Comparison of ENCODE assay signal across 12 mouse cellular contexts in the genomic region with DNA sequence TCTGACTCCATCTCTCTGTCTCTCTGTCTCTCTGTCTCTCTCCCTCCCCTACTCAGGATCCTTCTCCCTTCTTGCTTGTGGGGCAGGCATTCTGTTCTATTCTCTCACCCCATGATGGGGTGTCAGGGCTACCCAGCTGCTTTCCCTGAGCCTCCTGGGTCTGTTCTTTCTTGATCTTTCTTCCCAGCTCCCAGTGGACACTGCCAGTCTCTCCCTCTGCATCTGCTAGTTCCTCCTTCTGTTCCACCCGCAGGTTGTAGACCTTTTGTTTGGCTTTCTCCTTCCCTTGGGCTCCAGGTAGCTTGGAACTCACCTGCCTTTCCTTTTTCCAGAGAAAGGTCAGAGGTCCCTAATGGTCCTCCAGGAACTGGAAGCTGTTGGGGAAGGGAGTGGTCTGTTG. TPM values are rescaled to one million over a fixed set of nuclear protein-coding genes. Genes with fewer than 3 reads are reported as not detected.
DNase-seq lines count a peak whose midpoint lies in the region; ATAC-seq and TF ChIP-seq lines count a peak whose summit lies in the region.
"Had no signal": no experiment of that assay in that cellular context is flagged by ENCODE, and none has a peak within 500 bp of the region (broad histone marks: within the 10 kb centered on the region; RNA-seq: fewer than 3 reads in every experiment).

No protein-coding gene starts in this region.

- H3K27ac ChIP-seq in heart, embryonic 14.5 days (replicated peaks in 1 of 2; ENCODE audit: control insufficient read depth in 1 of 2, insufficient read depth in 1 of 2, low read depth in 2 of 2, low read length in 2 of 2) = peak overlapping the region in 1 of 2 experiments; percentile 35; a peak in 1 of 4 replicates
- H3K27ac ChIP-seq in embryonic facial prominence, embryonic 11.5 days (replicated peaks; ENCODE audit: low read depth, low read length) = 0 out of 2 replicates have a peak overlapping the region, but pooled peaks have one; percentile 52
- H3K27ac ChIP-seq in hindbrain, postnatal 0 days = peak overlapping the region; percentile 41; the same call in 1 of the 2 replicates
- H3K27ac ChIP-seq in midbrain, embryonic 14.5 days (replicated peaks; ENCODE audit: low read depth, low read length) = peak overlapping the region; percentile 47

- no peak for TF ChIP-seq CTCF in hindbrain, postnatal 0 days (IDR thresholded peaks at IDR 0.05; ENCODE audit: low read depth)

- no peaks in the 10 kb centered on the region for H3K27me3 ChIP-seq in heart, embryonic 14.5 days (ENCODE audit: control insufficient read depth, insufficient read depth, low read length)
- H3K27me3 ChIP-seq in embryonic facial prominence, embryonic 11.5 days (ENCODE audit: control insufficient read depth, insufficient read depth, low read length) = no peaks in the 10 kb centered on the region
- no peaks in the 10 kb centered on the region for H3K27me3 ChIP-seq in hindbrain, postnatal 0 days (ENCODE audit: insufficient read depth, low read length)
- no peaks in the 10 kb centered on the region for H3K27me3 ChIP-seq in midbrain, embryonic 14.5 days (ENCODE audit: control insufficient read depth, insufficient read depth, low read length)

- H3K4me3 ChIP-seq in heart, embryonic 14.5 days (ENCODE audit: control insufficient read depth in 1 of 2, insufficient read depth in 1 of 2, low read depth in 1 of 2, low read length in 2 of 2) = peak overlapping the region; percentile 19 to 67; a peak in 2 of 4 replicates
- peak overlapping the region; percentile 78 for H3K4me3 ChIP-seq in embryonic facial prominence, embryonic 11.5 days (ENCODE audit: low read depth, low read length)
- peak overlapping the region; percentile 93 for H3K4me3 ChIP-seq in hindbrain, postnatal 0 days (ENCODE audit: low read length)
- peak overlapping the region; percentile 97 for H3K4me3 ChIP-seq in midbrain, embryonic 14.5 days (replicated peaks; ENCODE audit: low read depth, low read length)

- DNase-seq in heart, adult 9 months (ENCODE audit: low spot score in 2 of 2) = no peak
- DNase-seq in embryonic facial prominence, embryonic 11.5 days (ENCODE audit: low spot score) = no peak
- DNase-seq in hindbrain, postnatal 0 days (ENCODE audit: low spot score) = no peak
- no peak for DNase-seq in midbrain, embryonic 14.5 days
- DNase-seq in left cerebral cortex, adult 11 months (ENCODE audit: low spot score) = no peak
- no peak for DNase-seq in gastrocnemius, postnatal 4 days (ENCODE audit: low spot score in 2 of 2)
- no peak for DNase-seq in layer of hippocampus, adult 9-11 months
- DNase-seq: adrenal gland, adult 8-10 months; kidney, postnatal 36 days had no signal

- no peaks in the 10 kb centered on the region for H3K9me3 ChIP-seq in heart, embryonic 14.5 days (ENCODE audit: control insufficient read depth, low read length)
- H3K9me3 ChIP-seq in embryonic facial prominence, embryonic 11.5 days (replicated peaks; ENCODE audit: control insufficient read depth, low read length) = no peaks in the 10 kb centered on the region
- no peaks in the 10 kb centered on the region for H3K9me3 ChIP-seq in hindbrain, postnatal 0 days (ENCODE audit: low read length)
- no peaks in the 10 kb centered on the region for H3K9me3 ChIP-seq in midbrain, embryonic 14.5 days (ENCODE audit: control insufficient read depth, low read length)

- peaks cover 4% of the 10 kb centered on the region; the same call in 1 of the 2 replicates for H3K36me3 ChIP-seq in heart, embryonic 14.5 days (ENCODE audit: control insufficient read depth, insufficient read depth, low read length)
- H3K36me3 ChIP-seq in embryonic facial prominence, embryonic 11.5 days (replicated peaks; ENCODE audit: control insufficient read depth, insufficient read depth, low read depth, low read length) = peaks cover 2% of the 10 kb centered on the region; the same call in 1 of the 2 replicates
- H3K36me3 ChIP-seq in hindbrain, postnatal 0 days (ENCODE audit: insufficient read depth, low read length) = peaks cover 13% of the 10 kb centered on the region
- peaks cover 26% of the 10 kb centered on the region for H3K36me3 ChIP-seq in midbrain, embryonic 14.5 days (ENCODE audit: control insufficient read depth, insufficient read depth, low read length)

- peak overlapping the region; percentile 92 for H3K4me2 ChIP-seq in heart, embryonic 14.5 days (ENCODE audit: low read length)
- H3K4me2 ChIP-seq in embryonic facial prominence, embryonic 11.5 days (ENCODE audit: low read depth, low read length) = peak overlapping the region; percentile 54
- peak overlapping the region; percentile 79 for H3K4me2 ChIP-seq in hindbrain, postnatal 0 days (ENCODE audit: low read depth, low read length)
- H3K4me2 ChIP-seq in midbrain, embryonic 14.5 days (ENCODE audit: low read length) = peak overlapping the region; percentile 77

- ATAC-seq in heart, embryonic 14.5 days (ENCODE audit: insufficient number of reproducible peaks, insufficient read depth, low FRiP score, low read depth) = no peak
- ATAC-seq in embryonic facial prominence, embryonic 11.5 days (replicated peaks; ENCODE audit: insufficient number of reproducible peaks, low FRiP score, low TSS enrichment, low read depth) = no peak
- ATAC-seq in hindbrain, postnatal 0 days = no peak
- no peak for ATAC-seq in midbrain, embryonic 14.5 days (ENCODE audit: low FRiP score, low TSS enrichment)

- H3K4me1 ChIP-seq in heart, embryonic 14.5 days (ENCODE audit: control insufficient read depth in 2 of 2, insufficient read depth in 2 of 2, low read length in 2 of 2) = peaks cover 30 to 39% of the 10 kb centered on the region in 2 experiments
- H3K4me1 ChIP-seq in embryonic facial prominence, embryonic 11.5 days (ENCODE audit: control insufficient read depth, insufficient read depth, low read length) = peaks cover 8% of the 10 kb centered on the region
- peaks cover 38% of the 10 kb centered on the region for H3K4me1 ChIP-seq in hindbrain, postnatal 0 days (ENCODE audit: insufficient read depth, low read length)
- H3K4me1 ChIP-seq in midbrain, embryonic 14.5 days (ENCODE audit: control insufficient read depth, insufficient read depth, low read length) = peaks cover 57% of the 10 kb centered on the region

- 0 out of 2 replicates have a peak overlapping the region, but pooled peaks have one; percentile 52 for H3K9ac ChIP-seq in heart, embryonic 14.5 days (ENCODE audit: low read length)
- peak overlapping the region; percentile 48 for H3K9ac ChIP-seq in embryonic facial prominence, embryonic 11.5 days (replicated peaks; ENCODE audit: low read length)
- H3K9ac ChIP-seq in hindbrain, postnatal 0 days (replicated peaks; ENCODE audit: low read length) = peak overlapping the region; percentile 97
- peak overlapping the region; percentile 99 for H3K9ac ChIP-seq in midbrain, embryonic 14.5 days (replicated peaks; ENCODE audit: low read length)

- 42% methylated on average over 1 of the region's 1 CpGs for WGBS in heart, embryonic 14.5 days
- 44% methylated on average over 1 of the region's 1 CpGs for WGBS in embryonic facial prominence, embryonic 11.5 days
- 24% methylated on average over 1 of the region's 1 CpGs for WGBS in hindbrain, postnatal 0 days
- 25% methylated on average over 1 of the region's 1 CpGs for WGBS in midbrain, embryonic 14.5 days

RNA-seq across cellular contexts. Expression of a gene that starts 1.7 kb away (rescaled TPM):
- polyA plus RNA-seq in heart, embryonic 14.5 days (2014; fragmentation: Nextera tagmentation; extraction: Ambion mirVana) = 8.5 and 10.1 TPM in 2 replicates
- 31.1 and 33.9 TPM in 2 replicates for polyA plus RNA-seq in embryonic facial prominence, embryonic 11.5 days (2014; fragmentation: Nextera tagmentation; extraction: Ambion mirVana)
- total RNA-seq in hindbrain, postnatal 0 days (2014; rRNA removed) = 216 and 223 TPM in 2 replicates
- polyA plus RNA-seq in hindbrain, postnatal 0 days (2015; fragmentation: Nextera tagmentation; extraction: Ambion mirVana) = 128 and 137 TPM in 2 replicates
- polyA plus RNA-seq in midbrain, embryonic 14.5 days (2014; fragmentation: Nextera tagmentation; extraction: Ambion mirVana) = 135 and 152 TPM in 2 replicates
- total RNA-seq in gastrocnemius, postnatal 4 days (2021) = 10 to 100 TPM; 10.8 to 11.4 TPM

RNA-seq across cellular contexts. Expression of a gene that starts 20.6 kb away (rescaled TPM):
- 8.1 and 8.6 TPM in 2 replicates for polyA plus RNA-seq in heart, embryonic 14.5 days (2014; fragmentation: Nextera tagmentation; extraction: Ambion mirVana)
- polyA plus RNA-seq in embryonic facial prominence, embryonic 11.5 days (2014; fragmentation: Nextera tagmentation; extraction: Ambion mirVana) = 9.9 and 10.5 TPM in 2 replicates
- total RNA-seq in hindbrain, postnatal 0 days (2014; rRNA removed) = 170 and 190 TPM in 2 replicates
- 18.8 and 19.4 TPM in 2 replicates for polyA plus RNA-seq in hindbrain, postnatal 0 days (2015; fragmentation: Nextera tagmentation; extraction: Ambion mirVana)
- 27.1 and 27.6 TPM in 2 replicates for polyA plus RNA-seq in midbrain, embryonic 14.5 days (2014; fragmentation: Nextera tagmentation; extraction: Ambion mirVana)
- 10 to 100 TPM; 64.9 to 69.2 TPM for total RNA-seq in gastrocnemius, postnatal 4 days (2021)

RNA-seq across cellular contexts. Expression of a gene that starts 29.7 kb away (rescaled TPM):
- polyA plus RNA-seq in heart, embryonic 14.5 days (2014; fragmentation: Nextera tagmentation; extraction: Ambion mirVana) = 112 and 113 TPM in 2 replicates
- polyA plus RNA-seq in embryonic facial prominence, embryonic 11.5 days (2014; fragmentation: Nextera tagmentation; extraction: Ambion mirVana) = 15.5 and 17.0 TPM in 2 replicates
- 25.0 and 32.0 TPM in 2 replicates for total RNA-seq in hindbrain, postnatal 0 days (2014; rRNA removed)
- 46.8 and 49.0 TPM in 2 replicates for polyA plus RNA-seq in hindbrain, postnatal 0 days (2015; fragmentation: Nextera tagmentation; extraction: Ambion mirVana)
- polyA plus RNA-seq in midbrain, embryonic 14.5 days (2014; fragmentation: Nextera tagmentation; extraction: Ambion mirVana) = 21.5 and 22.7 TPM in 2 replicates
- 100 to 1,000 TPM; 254 to 274 TPM for total RNA-seq in gastrocnemius, postnatal 4 days (2021)

RNA-seq across cellular contexts. Expression of a gene that starts 35.3 kb away (rescaled TPM):
- polyA plus RNA-seq in heart, embryonic 14.5 days (2014; fragmentation: Nextera tagmentation; extraction: Ambion mirVana) = 34.6 and 36.7 TPM in 2 replicates
- polyA plus RNA-seq in embryonic facial prominence, embryonic 11.5 days (2014; fragmentation: Nextera tagmentation; extraction: Ambion mirVana) = 0.38 and 0.84 TPM in 2 replicates
- 0.36 and 0.52 TPM in 2 replicates for total RNA-seq in hindbrain, postnatal 0 days (2014; rRNA removed)
- 0.26 and 0.28 TPM in 2 replicates for polyA plus RNA-seq in hindbrain, postnatal 0 days (2015; fragmentation: Nextera tagmentation; extraction: Ambion mirVana)
- not detected in 2 replicates for polyA plus RNA-seq in midbrain, embryonic 14.5 days (2014; fragmentation: Nextera tagmentation; extraction: Ambion mirVana)
- 100 to 1,000 TPM; 169 to 222 TPM for total RNA-seq in gastrocnemius, postnatal 4 days (2021)
- total RNA-seq: adrenal gland, adult 8-10 months; neutrophil, adult 5-6 weeks had no signal

RNA-seq across cellular contexts. Expression of a gene that starts 44.0 kb away (rescaled TPM):
- polyA plus RNA-seq in heart, embryonic 14.5 days (2014; fragmentation: Nextera tagmentation; extraction: Ambion mirVana) = 0.24 TPM in 2 replicates
- polyA plus RNA-seq in embryonic facial prominence, embryonic 11.5 days (2014; fragmentation: Nextera tagmentation; extraction: Ambion mirVana) = not detected in 2 replicates
- total RNA-seq in hindbrain, postnatal 0 days (2014; rRNA removed) = not detected in 2 replicates
- polyA plus RNA-seq in hindbrain, postnatal 0 days (2015; fragmentation: Nextera tagmentation; extraction: Ambion mirVana) = not detected in 2 replicates
- polyA plus RNA-seq in midbrain, embryonic 14.5 days (2014; fragmentation: Nextera tagmentation; extraction: Ambion mirVana) = not detected in 2 replicates
- not detected for total RNA-seq in gastrocnemius, postnatal 4 days (2021)
- total RNA-seq: adrenal gland, adult 8-10 months; neutrophil, adult 5-6 weeks had no signal
- polyA plus RNA-seq: thymus, postnatal 0 days had no signal

Comparison
In these comparisons a context has a peak if more than half of its experiments do, and no peak if none do; other contexts are left out.
1. H3K4me3 ChIP-seq: peak in every context shown above with its lines; median percentile 97 in midbrain, embryonic 14.5 days; 93 in hindbrain, postnatal 0 days; 78 in embryonic facial prominence, embryonic 11.5 days; 43 in heart, embryonic 14.5 days.
2. H3K9ac ChIP-seq: peak in every context shown above with its lines; median percentile 99 in midbrain, embryonic 14.5 days; 97 in hindbrain, postnatal 0 days; 52 in heart, embryonic 14.5 days; 48 in embryonic facial prominence, embryonic 11.5 days.